Mouse (Mus musculus): ENCODE data around the gene Gucy2d.

The Gucy2d gene

DNA sequence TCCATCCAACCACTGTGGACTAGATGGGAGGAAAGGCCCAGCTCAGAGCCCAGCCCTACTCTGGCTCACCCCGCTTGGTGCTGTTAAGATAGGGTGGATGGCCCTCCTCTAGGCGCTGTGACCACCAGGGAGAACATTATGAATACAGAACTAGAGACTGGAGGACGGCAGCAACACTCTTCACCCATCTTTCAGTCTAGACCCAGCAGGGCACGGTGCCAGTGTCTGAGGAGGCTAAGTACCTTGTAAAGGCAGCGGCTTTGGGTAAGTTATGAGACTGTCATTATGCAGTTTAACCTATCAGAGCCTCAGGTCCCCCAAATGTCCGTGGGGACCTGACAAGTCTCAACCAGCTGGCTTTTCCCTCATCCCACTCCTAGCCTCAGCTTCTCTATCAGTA, 48.9 kb downstream of the Gucy2d start, which contains the start of gene Lrrc32:
TSS of gene Lrrc32 (plus strand) at position 153 of the 400 bp plus-strand sequence.
- in situ Hi-C loops (cut with MboI, MseI): loop anchor here (5.0 to 25.0 kb wide), 3 partner anchors 93 to 248 kb away; no protein-coding TSS in a partner anchor

DNA sequence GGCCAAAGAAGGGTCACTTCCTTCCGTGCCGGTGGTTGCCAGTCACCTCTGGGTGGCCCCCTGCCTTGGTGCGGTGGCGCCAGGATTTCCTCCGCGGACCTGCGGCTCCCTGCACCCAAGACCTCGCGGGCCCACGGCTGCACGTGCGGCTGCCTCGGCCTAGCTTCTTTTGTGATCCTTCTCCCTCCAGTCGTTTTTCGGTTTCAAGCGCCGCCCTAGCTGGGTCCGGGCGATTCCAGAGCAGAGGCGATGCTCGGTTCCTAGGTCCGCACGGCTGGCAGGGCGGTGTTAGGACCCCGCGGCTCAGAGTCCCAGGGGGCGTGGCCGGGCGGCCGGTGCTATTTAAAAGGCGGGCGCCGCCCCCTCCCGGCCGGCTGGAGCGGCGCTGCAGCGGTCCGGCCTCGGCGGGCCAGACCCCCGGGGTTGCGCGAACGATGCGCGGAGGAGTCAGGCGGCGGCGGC, 49.4 kb downstream of the Gucy2d start:
- in situ Hi-C loops (cut with MboI, MseI): loop anchor here (5.0 to 25.0 kb wide), 4 partner anchors 93 to 1025 kb away; no protein-coding TSS in a partner anchor

DNA sequence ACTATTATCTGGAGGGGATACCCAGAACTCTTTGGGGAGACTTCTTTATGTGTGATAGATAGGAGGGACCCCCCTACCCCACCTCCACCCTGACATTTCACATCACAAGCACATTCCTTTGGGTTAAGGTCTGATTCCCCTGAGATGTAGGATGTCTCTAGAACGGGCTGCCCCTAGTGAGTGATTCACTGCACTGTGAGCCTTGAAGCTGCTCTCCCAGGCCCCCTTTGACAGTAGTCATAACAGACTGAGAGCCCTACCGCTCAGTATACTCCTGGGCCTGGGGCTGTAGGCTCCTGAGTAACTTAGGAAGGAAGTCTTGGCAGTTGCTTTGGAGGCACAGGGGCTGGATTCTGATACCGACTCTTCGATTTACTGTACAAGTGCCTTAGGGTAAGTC, 50.1 kb downstream of the Gucy2d start:
- in situ Hi-C loops (cut with MboI, MseI): loop anchor here (10.0 to 25.0 kb wide), 2 partner anchors 247 to 1026 kb away; no protein-coding TSS in a partner anchor

DNA sequence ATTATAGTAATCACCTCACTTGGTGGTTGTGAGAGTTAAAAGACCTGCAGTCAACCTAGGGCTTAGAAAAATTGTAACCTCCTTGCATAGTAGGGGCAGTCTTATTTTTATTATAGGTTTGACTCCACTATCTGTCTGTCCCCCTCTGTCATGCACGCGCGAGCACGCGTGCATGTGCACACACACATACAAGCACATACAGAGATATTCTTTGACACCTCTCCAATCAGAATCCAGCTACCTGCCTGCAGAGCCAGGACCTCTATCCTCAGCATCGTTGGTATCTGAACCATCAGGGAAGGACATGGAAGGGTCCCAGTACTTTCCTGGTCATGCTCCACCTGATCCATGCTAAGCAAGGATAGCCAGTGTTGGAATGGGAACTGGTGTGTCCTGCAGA, 50.7 kb downstream of the Gucy2d start:
- in situ Hi-C loops (cut with MboI, MseI): loop anchor here (10.0 to 25.0 kb wide), 2 partner anchors 246 to 1026 kb away; no protein-coding TSS in a partner anchor

DNA sequence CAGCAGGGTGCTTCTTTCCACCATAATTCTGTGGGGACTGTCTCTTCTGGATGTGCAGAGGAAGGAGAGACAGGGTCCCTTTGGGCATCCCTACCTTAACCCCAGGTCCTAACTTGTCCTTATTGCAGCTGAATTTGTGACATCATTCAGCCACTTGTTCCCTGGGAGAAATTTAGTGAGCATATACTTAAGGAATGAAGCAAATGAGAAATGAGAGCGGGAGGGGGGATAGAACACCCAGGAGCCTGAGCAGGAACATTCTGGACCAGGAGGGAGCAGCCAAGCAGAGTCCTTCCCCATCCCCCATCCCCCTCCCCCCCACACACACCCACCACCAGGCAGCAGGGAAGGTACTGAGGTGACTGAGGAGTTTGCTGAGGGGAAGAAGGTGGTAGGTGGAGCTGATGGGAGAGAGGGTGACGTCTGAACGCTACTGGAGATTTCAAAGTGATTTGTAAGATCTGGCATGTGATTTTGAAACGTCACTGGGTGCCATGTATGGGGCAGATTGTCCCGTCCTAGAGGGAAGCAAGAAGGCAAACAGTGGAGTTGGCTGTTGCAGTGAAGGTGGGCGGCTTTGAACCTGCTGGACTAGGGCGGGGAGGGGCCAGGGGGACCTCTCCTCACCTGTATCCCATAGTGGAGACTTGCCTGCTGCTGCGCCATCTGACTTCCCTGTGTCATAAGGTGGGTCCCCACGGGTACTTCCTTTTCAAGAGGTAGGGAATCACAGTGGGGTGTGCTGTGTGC, 51.4 kb downstream of the Gucy2d start:
- in situ Hi-C loops (cut with MboI, MseI): loop anchor here (10.0 to 25.0 kb wide), 2 partner anchors 246 to 1027 kb away; no protein-coding TSS in a partner anchor

DNA sequence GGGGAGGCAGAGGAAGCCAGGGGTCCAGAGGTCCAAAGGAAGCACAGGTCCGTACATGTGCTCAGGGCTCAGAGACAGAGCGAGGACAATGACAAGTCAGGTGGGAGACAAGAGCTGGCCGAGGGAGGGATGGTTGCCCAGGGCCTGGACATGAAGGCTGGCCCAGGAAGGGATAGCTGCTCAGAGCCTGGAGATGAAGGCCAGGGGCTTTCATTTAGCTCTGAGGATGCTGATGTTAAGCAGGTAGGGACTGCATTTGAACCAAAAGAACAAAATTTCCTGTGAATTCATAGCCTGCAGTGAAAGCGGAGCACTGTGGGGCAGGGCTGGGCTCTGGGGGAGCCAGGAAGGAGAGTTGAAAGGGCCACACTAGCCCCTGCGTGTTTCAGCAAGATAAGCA, 52.1 kb downstream of the Gucy2d start:
- in situ Hi-C loops (cut with MboI, MseI): loop anchor here (10.0 to 25.0 kb wide), 2 partner anchors 245 to 1028 kb away; no protein-coding TSS in a partner anchor

GRCm38 (mm10) chr7:98493307-98493706, 53.1 kb downstream of the Gucy2d start:
- in situ Hi-C loops (cut with MboI, MseI): loop anchor here (10.0 to 25.0 kb wide), 2 partner anchors 244 to 1029 kb away; no protein-coding TSS in a partner anchor

GRCm38 (mm10) chr7:98493901-98494480, 53.8 kb downstream of the Gucy2d start:
- in situ Hi-C loops (cut with MboI, MseI): loop anchor here (10.0 to 25.0 kb wide), 2 partner anchors 243 to 1029 kb away; no protein-coding TSS in a partner anchor

DNA sequence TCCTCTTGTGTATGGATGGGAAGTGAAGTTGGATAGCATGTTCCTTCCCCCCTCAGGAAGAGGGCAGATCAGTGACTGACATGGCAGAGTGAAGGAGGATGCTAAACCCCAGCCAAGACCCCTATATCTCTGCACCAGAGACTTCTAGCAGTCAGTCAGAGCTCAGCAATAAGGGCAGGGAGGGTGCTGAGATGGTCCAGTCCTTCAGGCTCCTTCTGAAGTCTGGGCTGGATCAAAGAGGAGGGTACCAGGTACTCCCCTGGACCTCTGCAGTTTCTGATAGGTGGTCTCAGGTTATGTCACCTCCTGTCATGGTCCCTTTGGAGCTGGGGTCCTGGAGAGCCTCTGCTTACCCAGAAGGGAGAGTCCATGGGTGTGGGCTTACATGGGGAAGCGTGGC, 55.4 kb downstream of the Gucy2d start:
- in situ Hi-C loops (cut with MboI, MseI): loop anchor here (10.0 to 25.0 kb wide), 2 partner anchors 242 to 1031 kb away; no protein-coding TSS in a partner anchor

GRCm38 (mm10) chr7:98497451-98497850, 57.2 kb downstream of the Gucy2d start:
- in situ Hi-C loops (cut with MboI, MseI): loop anchor here (10.0 to 25.0 kb wide), 2 partner anchors 240 to 1033 kb away; no protein-coding TSS in a partner anchor

- in situ Hi-C loops (cut with MboI, MseI): loop anchor here (10.0 to 25.0 kb wide), 2 partner anchors 239 to 1033 kb away; no protein-coding TSS in a partner anchor
Observed at GRCm38 (mm10) chr7:98498101-98498500, 57.9 kb downstream of the Gucy2d start.

DNA sequence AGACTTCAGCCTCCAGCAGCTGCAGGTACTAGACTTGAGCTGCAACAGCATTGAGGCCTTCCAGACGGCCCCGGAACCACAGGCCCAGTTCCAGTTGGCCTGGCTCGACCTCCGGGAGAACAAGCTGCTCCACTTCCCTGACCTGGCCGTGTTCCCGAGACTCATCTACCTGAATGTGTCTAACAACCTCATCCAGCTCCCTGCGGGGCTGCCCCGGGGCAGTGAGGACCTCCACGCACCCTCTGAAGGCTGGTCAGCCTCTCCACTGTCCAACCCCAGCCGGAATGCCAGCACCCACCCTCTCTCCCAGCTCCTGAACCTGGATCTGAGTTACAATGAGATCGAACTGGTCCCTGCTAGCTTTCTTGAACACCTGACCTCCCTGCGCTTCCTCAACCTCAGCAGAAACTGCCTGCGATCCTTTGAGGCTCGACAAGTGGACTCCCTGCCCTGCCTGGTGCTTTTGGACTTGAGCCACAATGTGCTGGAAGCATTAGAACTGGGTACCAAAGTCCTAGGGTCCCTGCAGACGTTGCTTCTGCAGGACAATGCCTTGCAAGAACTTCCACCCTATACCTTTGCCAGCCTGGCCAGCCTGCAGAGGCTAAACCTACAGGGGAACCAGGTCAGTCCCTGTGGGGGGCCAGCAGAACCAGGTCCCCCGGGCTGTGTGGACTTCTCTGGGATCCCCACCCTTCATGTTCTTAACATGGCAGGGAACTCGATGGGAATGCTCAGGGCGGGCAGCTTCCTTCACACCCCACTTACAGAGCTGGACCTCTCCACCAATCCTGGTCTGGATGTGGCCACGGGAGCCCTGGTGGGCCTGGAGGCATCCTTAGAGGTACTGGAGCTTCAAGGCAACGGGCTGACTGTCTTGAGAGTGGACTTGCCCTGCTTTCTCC, 58.7 kb downstream of the Gucy2d start:
- in situ Hi-C loops (cut with MboI, MseI): loop anchor here (10.0 to 25.0 kb wide), 2 partner anchors 238 to 1034 kb away; no protein-coding TSS in a partner anchor

GRCm38 (mm10) chr7:98499561-98500292, 59.5 kb downstream of the Gucy2d start:
- in situ Hi-C loops (cut with MboI, MseI): loop anchor here (10.0 to 25.0 kb wide), 2 partner anchors 238 to 1035 kb away; no protein-coding TSS in a partner anchor

GRCm38 (mm10) chr7:98500470-98500869, 60.3 kb downstream of the Gucy2d start:
- in situ Hi-C loops (cut with MboI, MseI): no loop called here

GRCm38 (mm10) chr7:98501078-98501477, 60.9 kb downstream of the Gucy2d start:
- in situ Hi-C loops (cut with MboI, MseI): no loop called here

GRCm38 (mm10) chr7:98502921-98503320, 62.7 kb downstream of the Gucy2d start:
- in situ Hi-C loops (cut with MboI, MseI): no loop called here

DNA sequence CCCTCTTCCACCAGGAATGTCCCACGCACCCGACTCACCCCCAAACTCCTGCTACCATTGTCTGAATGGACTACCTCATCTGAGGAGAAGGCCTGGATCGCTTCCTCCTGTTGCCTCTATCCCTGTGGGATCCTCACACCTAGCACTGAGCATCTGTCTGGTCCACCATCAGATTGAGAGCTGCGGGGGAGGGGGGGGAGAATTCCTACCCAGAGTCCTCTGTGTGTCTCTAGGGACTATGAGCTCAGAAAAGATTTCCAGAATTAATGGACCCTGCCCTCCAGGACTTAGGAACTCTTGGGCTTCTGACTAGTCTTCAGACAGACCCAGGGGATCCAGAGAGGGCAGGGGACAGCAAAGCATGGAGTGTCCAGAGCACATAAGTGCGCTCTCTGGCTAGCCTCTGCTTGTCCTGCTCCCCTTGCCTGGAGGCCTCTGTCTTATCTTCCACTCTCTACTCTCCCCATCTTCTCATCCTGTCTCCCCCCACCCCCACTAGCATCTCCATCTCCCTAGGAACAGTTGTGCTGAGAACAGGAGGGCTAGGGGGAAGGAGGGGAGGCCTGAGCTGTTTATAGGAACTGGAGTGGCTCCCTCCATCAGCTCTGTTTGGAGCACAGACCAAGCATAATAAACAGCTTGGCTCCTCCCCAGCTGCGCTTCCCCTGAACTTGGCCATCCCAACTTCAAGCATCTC, 63.9 kb downstream of the Gucy2d start:
- in situ Hi-C loops (cut with MboI, MseI): no loop called here

DNA sequence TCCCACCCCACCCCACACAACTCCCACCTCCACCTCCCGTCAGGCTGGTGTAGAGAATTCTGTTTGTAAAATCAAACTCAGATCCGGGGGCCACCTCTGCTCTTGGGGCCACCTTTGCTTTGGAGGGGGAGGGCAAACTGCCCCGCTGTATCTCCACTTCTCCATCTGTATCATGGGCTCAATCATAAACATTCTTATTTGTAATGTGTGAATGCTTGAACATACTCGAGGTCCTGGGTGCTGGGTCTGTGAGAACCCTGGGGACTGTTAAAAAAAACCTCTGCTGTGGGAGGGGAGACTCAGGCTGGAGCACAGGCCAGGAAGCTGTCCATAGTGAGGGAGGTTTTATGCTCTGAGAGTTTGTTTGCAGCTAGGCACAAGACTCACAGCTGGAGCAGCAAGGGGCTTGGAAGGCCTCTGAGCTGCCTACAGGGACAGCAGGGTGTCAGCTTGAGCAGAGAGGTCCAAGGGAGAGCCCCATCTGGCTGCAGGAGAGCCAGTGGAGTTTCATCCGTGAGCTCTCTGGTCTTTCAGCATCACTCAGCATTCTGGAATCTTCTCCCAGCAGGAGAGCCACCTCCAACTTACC, 64.6 kb downstream of the Gucy2d start:
- in situ Hi-C loops (cut with MboI, MseI): no loop called here

- in situ Hi-C loops (cut with MboI, MseI): no loop called here
Observed at GRCm38 (mm10) chr7:98505664-98506063, 65.4 kb downstream of the Gucy2d start.
